ENCODE assay signal across 25 mouse cellular contexts in genomic region chr2:33138491-33138890, GRCm38 (mm10).
"Had no signal": no experiment of that assay in that cellular context is flagged by ENCODE, and none has a peak within 500 bp of the region (broad histone marks: within the 10 kb centered on the region; RNA-seq: fewer than 3 reads in every experiment).

No protein-coding gene starts in this region.

- H3K4me3 ChIP-seq: gastrocnemius, adult 2 months; heart, embryonic 13.5 days; heart, embryonic 15.5 days; hindbrain, embryonic 12.5 days; intestine, embryonic 15.5 days; limb, embryonic 13.5 days; limb, embryonic 15.5 days; liver, embryonic 13.5 days had no signal

- H3K27me3 ChIP-seq: intestine, embryonic 15.5 days had no signal

- H3K27ac ChIP-seq: gastrocnemius, adult 2 months; heart, embryonic 13.5 days; heart, embryonic 15.5 days; hindbrain, embryonic 12.5 days; hindbrain, embryonic 14.5 days; intestine, embryonic 15.5 days; kidney, postnatal 0 days; limb, embryonic 13.5 days; limb, embryonic 15.5 days; liver, embryonic 13.5 days had no signal

- H3K9ac ChIP-seq: heart, embryonic 13.5 days; heart, embryonic 15.5 days; hindbrain, embryonic 12.5 days; hindbrain, embryonic 14.5 days; intestine, embryonic 15.5 days; limb, embryonic 13.5 days; limb, embryonic 15.5 days; liver, embryonic 13.5 days had no signal

- H3K36me3 ChIP-seq: heart, embryonic 13.5 days; heart, embryonic 15.5 days; intestine, embryonic 15.5 days; limb, embryonic 13.5 days; limb, embryonic 15.5 days; liver, embryonic 13.5 days had no signal

- H3K9me3 ChIP-seq: heart, embryonic 13.5 days; heart, embryonic 15.5 days; hindbrain, embryonic 12.5 days; intestine, embryonic 15.5 days; limb, embryonic 13.5 days; limb, embryonic 15.5 days; liver, embryonic 13.5 days had no signal

- DNase-seq: gastrocnemius, adult 2 months; gastrocnemius, postnatal 10 days; gastrocnemius, postnatal 25 days; heart, adult 18-20 months; heart, postnatal 14 days; heart, postnatal 36 days; kidney, adult 18-20 months; kidney, adult 8-10 months; kidney, postnatal 14 days; kidney, postnatal 36 days; layer of hippocampus, adult 9-11 months; layer of hippocampus, postnatal 36 days; left cerebral cortex, postnatal 4 days; liver, embryonic 13.5 days had no signal

- H3K4me1 ChIP-seq: heart, embryonic 13.5 days; heart, embryonic 15.5 days; hindbrain, embryonic 12.5 days; intestine, embryonic 15.5 days; limb, embryonic 13.5 days; limb, embryonic 15.5 days; liver, embryonic 13.5 days had no signal

- ATAC-seq: hindbrain, embryonic 16.5 days; inflammation-experienced regulatory T-cells, adult 6 months; intestine, embryonic 15.5 days; intestine, postnatal 0 days had no signal
